Mouse (Mus musculus) neural tube, embryonic 11.5 days (tissue): ENCODE results near the gene 4922502D21Rik. TPM values are rescaled to one million over a fixed set of nuclear protein-coding genes. Genes with fewer than 3 reads are reported as not detected.

Experiments
- ATAC-seq: fragments of 200-750 bp; cut with Nextera tagmentation; 2 replicates; pipeline ENCODE4 v1.8.0; 2017; ENCODE audit warnings: moderate number of reproducible peaks, mild to moderate bottlenecking, moderate TSS enrichment, moderate library complexity; ENCODE audit not compliant: insufficient read depth, low FRiP score, low TSS enrichment
- DNase-seq: peaks from one replicate; pipeline ENCODE4 v3.0.0-alpha.2; 2015; ENCODE audit warnings: low spot score
- H3K27ac ChIP-seq: fragments of 300-500 bp; sonication (generic); 2 replicates; pipeline ENCODE4 v1.5.1; 2014; ENCODE audit warnings: low read depth, mild to moderate bottlenecking, low read length
- H3K27me3 ChIP-seq: fragments of 300-500 bp; sonication (generic); 2 replicates; pipeline ENCODE4 v1.6.1; 2014; ENCODE audit warnings: mild to moderate bottlenecking, low read length, mixed read lengths; ENCODE audit not compliant: control insufficient read depth, insufficient read depth
- H3K36me3 ChIP-seq: fragments of 300-500 bp; sonication (generic); 2 replicates; pipeline ENCODE4 v1.6.1; 2014; ENCODE audit warnings: mild to moderate bottlenecking, low read length, moderate library complexity, mixed read lengths; ENCODE audit not compliant: control insufficient read depth, insufficient read depth
- H3K4me1 ChIP-seq: fragments of 300-500 bp; sonication (generic); 2 replicates; pipeline ENCODE4 v1.6.1; 2014; ENCODE audit warnings: low read length, mixed read lengths; ENCODE audit not compliant: control insufficient read depth, insufficient read depth
- H3K4me2 ChIP-seq: fragments of 300-500 bp; sonication (generic); 2 replicates; pipeline ENCODE4 v1.6.1; 2014; ENCODE audit warnings: low read depth, mild to moderate bottlenecking, moderate library complexity
- H3K4me3 ChIP-seq: fragments of 300-500 bp; sonication (generic); 2 replicates; pipeline ENCODE4 v1.5.1; 2014; ENCODE audit warnings: low read depth, low read length
- H3K9ac ChIP-seq: fragments of 300-500 bp; sonication (generic); 2 replicates; pipeline ENCODE4 v1.6.1; 2014; ENCODE audit warnings: mild to moderate bottlenecking, low read length
- H3K9me3 ChIP-seq: fragments of 300-500 bp; sonication (generic); 2 replicates; pipeline ENCODE4 v1.6.1; 2016; ENCODE audit warnings: low read length; ENCODE audit not compliant: control insufficient read depth
- WGBS: fragments of 180-500 bp; shearing (Covaris S2); extraction: QIAGEN DNeasy Blood & Tissue Kit; methylation state at CpG from one replicate; pipeline ENCODE4 v1.1.7; 2014; 5-methylcytosine and 5-hydroxymethylcytosine counted together
- polyA plus RNA-seq: library from polyadenylated mRNA; unstranded; fragments of >200 nt; fragmentation: Nextera tagmentation; extraction: Ambion mirVana; gene quantifications from 2 replicates; pipeline ENCODE4 v1.2.1, GENCODE M21; 2014

The 4922502D21Rik gene
- polyA plus RNA-seq, 1 experiment from 2014 or later, result not detected

DNA sequence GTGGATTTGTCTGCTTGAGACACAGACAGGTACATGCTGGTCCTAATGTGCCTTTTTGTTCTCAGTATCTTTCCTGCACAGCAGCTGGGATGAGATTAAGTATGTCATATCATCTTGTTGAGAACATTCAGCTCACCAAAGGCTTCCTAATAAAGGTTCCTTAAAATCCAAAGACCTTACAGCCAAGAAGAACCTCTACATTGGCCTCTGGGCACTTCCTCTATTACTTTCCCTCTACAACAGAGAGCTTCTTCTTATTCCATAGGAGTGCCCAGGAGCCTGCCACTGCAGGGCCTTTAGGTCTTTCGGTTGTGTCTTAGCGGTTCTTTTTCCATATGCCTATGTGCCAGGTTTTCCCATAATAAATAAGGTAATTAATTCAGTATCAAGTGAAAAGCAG lies 55.1 kb downstream of the 4922502D21Rik start:
- Histone ChIP-seq H3K27me3 (no peaks in the 10 kb centered on the region), H3K9me3 (no peaks in the 10 kb centered on the region), H3K9ac (no peak overlapping the region), H3K27ac (no peak overlapping the region), H3K4me3 (no peak overlapping the region), H3K4me1 (no peaks in the 10 kb centered on the region), H3K4me2 (no peak overlapping the region), H3K36me3 (no peaks in the 10 kb centered on the region)
- DNase-seq, result no peak
- no peak for ATAC-seq
- 97% methylated on average over 2 of the region's 2 CpGs for WGBS

- WGBS, result 72% methylated on average over 3 of the region's 3 CpGs
- Histone ChIP-seq H3K27ac (no peak overlapping the region), H3K4me2 (no peak overlapping the region), H3K4me1 (no peaks in the 10 kb centered on the region), H3K27me3 (no peaks in the 10 kb centered on the region), H3K9me3 (no peaks in the 10 kb centered on the region), H3K4me3 (no peak overlapping the region), H3K9ac (no peak overlapping the region), H3K36me3 (no peaks in the 10 kb centered on the region)
- no peak for ATAC-seq
- DNase-seq, result no peak
Measured at GRCm38 (mm10) chr6:129275624-129276203, 55.9 kb downstream of the 4922502D21Rik start.

DNA sequence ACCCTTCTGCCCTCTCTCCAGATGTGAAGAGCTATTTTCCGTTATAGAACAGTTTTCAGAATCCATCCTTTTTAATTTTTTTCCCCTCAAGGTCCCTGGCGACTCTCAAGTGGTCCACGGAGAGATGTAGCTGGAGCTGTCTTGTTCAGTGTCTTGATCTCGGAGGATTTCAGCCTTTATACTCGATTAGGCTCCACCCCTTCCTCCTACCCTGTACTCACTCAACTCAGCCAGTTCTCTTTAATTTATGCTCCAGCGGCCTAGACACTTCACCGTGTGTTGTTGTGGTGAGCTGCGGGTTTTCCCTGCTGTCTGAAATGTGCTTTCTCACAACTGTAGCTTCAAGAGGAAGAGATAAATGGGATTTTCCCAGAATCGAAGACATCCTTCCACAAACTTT lies 56.4 kb downstream of the 4922502D21Rik start, which contains the start of gene Cd69:
TSS of gene Cd69 (minus strand) at position 217 of the 400 bp plus-strand sequence.
- ATAC-seq (no peak), DNase-seq (no peak)
- no peak within 1 kb of the TSS for H3K4me3 ChIP-seq
- no peak within 1 kb of the TSS for H3K9ac ChIP-seq
- no peak within 1 kb of the TSS for H3K27ac ChIP-seq
- H3K36me3 ChIP-seq, result no peaks in the 10 kb centered on the region
- no peak within 1 kb of the TSS for H3K4me2 ChIP-seq
- 83% methylated on average over 9 of the region's 9 CpGs for whole genome bisulfite sequencing
- no peaks in the 10 kb centered on the region for H3K4me1 ChIP-seq
- H3K9me3 ChIP-seq, result no peaks in the 10 kb centered on the region
- no peaks in the 10 kb centered on the region for H3K27me3 ChIP-seq

- WGBS, result 83% methylated on average over 2 of the region's 2 CpGs
- ATAC-seq (no peak), DNase-seq (no peak)
- no peak overlapping the region for H3K9ac ChIP-seq
- H3K4me3 ChIP-seq, result no peak overlapping the region
- no peaks in the 10 kb centered on the region for H3K36me3 ChIP-seq
- H3K9me3 ChIP-seq, result no peaks in the 10 kb centered on the region
- no peak overlapping the region for H3K27ac ChIP-seq
- no peaks in the 10 kb centered on the region for H3K27me3 ChIP-seq
- H3K4me2 ChIP-seq, result no peak overlapping the region
- H3K4me1 ChIP-seq, result no peaks in the 10 kb centered on the region
Measured at GRCm38 (mm10) chr6:129274476-129274875, 57.1 kb downstream of the 4922502D21Rik start.

GRCm38 (mm10) chr6:129273662-129274061 lies 57.9 kb downstream of the 4922502D21Rik start:
- WGBS, result 87% methylated on average over 3 of the region's 3 CpGs
- H3K27ac ChIP-seq, result no peak overlapping the region
- no peak overlapping the region for H3K4me2 ChIP-seq
- H3K4me1 ChIP-seq, result no peaks in the 10 kb centered on the region
- no peak overlapping the region for H3K9ac ChIP-seq
- no peaks in the 10 kb centered on the region for H3K36me3 ChIP-seq
- H3K4me3 ChIP-seq, result no peak overlapping the region
- no peaks in the 10 kb centered on the region for H3K9me3 ChIP-seq
- no peaks in the 10 kb centered on the region for H3K27me3 ChIP-seq
- DNase-seq (no peak), ATAC-seq (no peak)

Other genes with a start within 250 kb of the 4922502D21Rik start
- gene Clec2e, start 230.9 kb downstream of the 4922502D21Rik start, polyA plus RNA-seq, result not detected in 2 replicates
- gene Clec2d, start 151.2 kb downstream of the 4922502D21Rik start, polyA plus RNA-seq, result not detected in 2 replicates
- gene Cd69, start 56.4 kb downstream of the 4922502D21Rik start, polyA plus RNA-seq, result 0.28 TPM in 1 of 2 replicates, not detected in the other
- 0.49 and 0.53 TPM in 2 replicates for gene Clec12a, start 10.9 kb upstream of the 4922502D21Rik start, polyA plus RNA-seq
- 0.37 TPM in 1 of 2 replicates, not detected in the other for gene Clec12b, start 54.1 kb upstream of the 4922502D21Rik start, polyA plus RNA-seq
- gene Clec1b, start 65.5 kb upstream of the 4922502D21Rik start, polyA plus RNA-seq, result 11.8 and 13.4 TPM in 2 replicates
- gene Clec9a, start 77.1 kb upstream of the 4922502D21Rik start, polyA plus RNA-seq, result 0.37 and 0.59 TPM in 2 replicates
- gene Clec1a, start 120.2 kb upstream of the 4922502D21Rik start, polyA plus RNA-seq, result 1.6 and 1.8 TPM in 2 replicates
- gene Olr1, start 175.4 kb upstream of the 4922502D21Rik start, polyA plus RNA-seq, result not detected in 2 replicates
- gene Tmem52b, start 180.8 kb upstream of the 4922502D21Rik start, polyA plus RNA-seq, result not detected in 2 replicates
- 24.3 and 24.6 TPM in 2 replicates for gene Gabarapl1, start 201.4 kb upstream of the 4922502D21Rik start, polyA plus RNA-seq
- gene Klre1, start 246.1 kb upstream of the 4922502D21Rik start, polyA plus RNA-seq, result not detected in 2 replicates